Mouse (Mus musculus) midbrain, embryonic 11.5 days (tissue): Measurements from ENCODE around the gene Kdm7a. TPM values are rescaled to one million over a fixed set of nuclear protein-coding genes. Genes with fewer than 3 reads are reported as not detected.

Experiments used
- ATAC-seq: fragments of 200-750 bp; cut with Nextera tagmentation; 2 replicates; pipeline ENCODE4 v1.8.0; 2017; ENCODE audit warnings: moderate TSS enrichment, moderate library complexity; ENCODE audit not compliant: low FRiP score
- DNase-seq: peaks from one replicate; pipeline ENCODE4 v3.0.0; 2015; ENCODE audit warnings: low spot score; ENCODE audit errors: missing footprints
- H3K27ac ChIP-seq: fragments of 300-500 bp; sonication (generic); 2 replicates; pipeline ENCODE4 v1.5.1; 2014; ENCODE audit warnings: low read depth, low read length
- H3K27me3 ChIP-seq: fragments of 300-500 bp; sonication (generic); 2 replicates; pipeline ENCODE4 v1.6.1; 2014; ENCODE audit warnings: mild to moderate bottlenecking, low read length, moderate library complexity, mixed read lengths; ENCODE audit not compliant: control insufficient read depth, insufficient read depth
- H3K36me3 ChIP-seq: fragments of 300-500 bp; sonication (generic); 2 replicates; pipeline ENCODE4 v1.6.1; 2014; ENCODE audit warnings: mild to moderate bottlenecking, low read length, moderate library complexity, mixed read lengths; ENCODE audit not compliant: control insufficient read depth, insufficient read depth
- H3K4me1 ChIP-seq: fragments of 300-500 bp; sonication (generic); 2 replicates; pipeline ENCODE4 v1.6.1; 2014; ENCODE audit warnings: low read length; ENCODE audit not compliant: control insufficient read depth, insufficient read depth
- H3K4me2 ChIP-seq: fragments of 300-500 bp; sonication (generic); 2 replicates; pipeline ENCODE4 v1.6.1; 2014; ENCODE audit warnings: mild to moderate bottlenecking, moderate library complexity
- H3K4me3 ChIP-seq: fragments of 300-500 bp; sonication (generic); 2 replicates; pipeline ENCODE4 v1.5.1; 2014; ENCODE audit warnings: low read depth, low read length
- H3K9ac ChIP-seq: fragments of 300-500 bp; sonication (generic); 2 replicates; pipeline ENCODE4 v1.6.1; 2014; ENCODE audit warnings: low read length
- H3K9me3 ChIP-seq: fragments of 300-500 bp; sonication (generic); 2 replicates; pipeline ENCODE4 v1.6.1; 2016; ENCODE audit warnings: low read length; ENCODE audit not compliant: control insufficient read depth
- WGBS: fragments of 180-500 bp; shearing (Covaris S2); extraction: QIAGEN DNeasy Blood & Tissue Kit; methylation state at CpG from one replicate; pipeline ENCODE4 v1.1.7; 2014; 5-methylcytosine and 5-hydroxymethylcytosine counted together
- polyA plus RNA-seq: library from polyadenylated mRNA; unstranded; fragments of >200 nt; fragmentation: Nextera tagmentation; extraction: Ambion mirVana; gene quantifications from 2 replicates; pipeline ENCODE4 v1.2.1, GENCODE M21; 2014

The Kdm7a gene
- polyA plus RNA-seq, 1 experiment from 2014 or later = 15.8 TPM

- H3K27me3 ChIP-seq = no peaks in the 10 kb centered on the region
- peak; percentile 66 for DNase-seq
- H3K27ac ChIP-seq = no peak overlapping the region
- no peaks in the 10 kb centered on the region for H3K9me3 ChIP-seq
- H3K4me2 ChIP-seq = no peak overlapping the region
- no peaks in the 10 kb centered on the region for H3K4me1 ChIP-seq
- no peaks in the 10 kb centered on the region for H3K36me3 ChIP-seq
- H3K9ac ChIP-seq = no peak overlapping the region
- 96% methylated on average over 3 of the region's 3 CpGs for WGBS
- no peak overlapping the region for H3K4me3 ChIP-seq
- ATAC-seq = no peak
Measured at GRCm38 (mm10) chr6:39217138-39217537, 10.5 kb upstream of the Kdm7a start.

GRCm38 (mm10) chr6:39214949-39215606, 8.5 kb upstream of the Kdm7a start:
- H3K4me3 ChIP-seq = no peak overlapping the region
- H3K36me3 ChIP-seq = no peaks in the 10 kb centered on the region
- ATAC-seq (no peak), DNase-seq (no peak)
- H3K4me2 ChIP-seq = no peak overlapping the region
- 88% methylated on average over 5 of the region's 5 CpGs for WGBS
- no peak overlapping the region for H3K27ac ChIP-seq
- H3K9ac ChIP-seq = no peak overlapping the region
- no peaks in the 10 kb centered on the region for H3K27me3 ChIP-seq
- no peaks in the 10 kb centered on the region for H3K4me1 ChIP-seq
- H3K9me3 ChIP-seq = no peaks in the 10 kb centered on the region

- no peak overlapping the region for H3K9ac ChIP-seq
- no peaks in the 10 kb centered on the region for H3K36me3 ChIP-seq
- no peak overlapping the region for H3K27ac ChIP-seq
- no peaks in the 10 kb centered on the region for H3K9me3 ChIP-seq
- no peak for DNase-seq
- no peaks in the 10 kb centered on the region; the same call in 1 of the 2 replicates for H3K4me1 ChIP-seq
- no peak overlapping the region for H3K4me3 ChIP-seq
- H3K27me3 ChIP-seq = no peaks in the 10 kb centered on the region
- H3K4me2 ChIP-seq = no peak overlapping the region
- ATAC-seq = no peak
- 79% methylated on average over 4 of the region's 4 CpGs for whole genome bisulfite sequencing
Measured at GRCm38 (mm10) chr6:39209677-39210076, 3.1 kb upstream of the Kdm7a start.

- no peak overlapping the region for H3K4me2 ChIP-seq
- H3K9ac ChIP-seq = no peak overlapping the region
- H3K4me3 ChIP-seq = no peak overlapping the region
- no peaks in the 10 kb centered on the region for H3K27me3 ChIP-seq
- no peak overlapping the region for H3K27ac ChIP-seq
- ATAC-seq (no peak), DNase-seq (peak; percentile 76)
- H3K4me1 ChIP-seq = no peaks in the 10 kb centered on the region; the same call in 1 of the 2 replicates
- no peaks in the 10 kb centered on the region for H3K36me3 ChIP-seq
- H3K9me3 ChIP-seq = no peaks in the 10 kb centered on the region
- WGBS = 77% methylated on average over 4 of the region's 4 CpGs
Measured at GRCm38 (mm10) chr6:39208181-39208580, 1.6 kb upstream of the Kdm7a start.

DNA sequence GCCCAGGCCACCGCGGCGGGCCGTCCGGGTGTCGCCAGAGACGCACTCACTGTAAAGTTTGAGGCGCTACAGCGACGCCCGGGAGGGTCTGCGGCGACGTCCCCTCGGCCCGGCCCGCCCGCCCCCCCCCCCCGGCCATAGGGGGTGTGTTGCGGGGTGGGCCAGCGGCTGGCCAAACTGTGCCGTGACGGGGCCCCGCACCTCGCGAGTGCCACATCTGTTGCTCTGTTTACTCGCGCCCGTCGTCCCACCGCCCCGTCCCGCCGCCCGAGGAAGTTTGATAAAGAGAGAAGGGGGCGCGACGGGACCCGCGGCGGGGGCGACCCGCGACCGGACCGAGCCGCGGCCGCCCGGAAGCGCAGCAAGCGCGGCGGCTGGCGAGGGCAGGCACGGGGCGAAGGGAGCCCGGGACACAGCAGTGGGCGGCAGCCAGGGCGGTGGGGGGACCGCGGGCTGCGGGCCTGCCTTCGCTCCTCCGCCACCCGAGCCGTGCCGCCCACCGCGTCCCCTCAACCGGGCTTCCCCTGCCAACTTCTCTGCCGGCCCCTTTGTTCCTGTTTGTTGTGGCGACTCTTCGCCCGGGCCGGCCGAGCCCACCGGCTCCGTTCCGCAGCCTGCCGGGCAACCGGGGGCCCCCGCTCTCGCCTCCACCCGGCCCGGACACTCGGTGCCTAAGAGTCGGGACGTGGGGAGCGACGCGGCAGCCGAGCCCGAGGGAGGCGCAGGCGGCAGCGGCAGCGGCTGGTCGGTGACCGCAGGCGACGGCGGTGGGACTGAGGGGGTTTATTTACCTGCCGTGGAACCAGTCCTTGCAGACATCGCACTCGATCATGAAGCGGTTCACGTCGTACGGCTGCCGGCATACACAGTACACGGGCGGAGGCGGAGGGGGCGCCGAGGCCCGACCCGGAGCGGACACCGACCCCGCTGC, 674 bp downstream of the Kdm7a start:
- peak overlapping the region; percentile 96 for H3K27ac ChIP-seq
- H3K27me3 ChIP-seq = no peaks in the 10 kb centered on the region
- no peaks in the 10 kb centered on the region for H3K36me3 ChIP-seq
- no peaks in the 10 kb centered on the region; the same call in 1 of the 2 replicates for H3K4me1 ChIP-seq
- ATAC-seq = peak; percentile 65
- peak overlapping the region; percentile 84 for H3K4me3 ChIP-seq
- peak overlapping the region; percentile 83 for H3K4me2 ChIP-seq
- WGBS = under 1% methylated on average over 100 of the region's 121 CpGs
- DNase-seq = peak; percentile 97
- peak overlapping the region; percentile 98 for H3K9ac ChIP-seq
- H3K9me3 ChIP-seq = no peaks in the 10 kb centered on the region

DNA sequence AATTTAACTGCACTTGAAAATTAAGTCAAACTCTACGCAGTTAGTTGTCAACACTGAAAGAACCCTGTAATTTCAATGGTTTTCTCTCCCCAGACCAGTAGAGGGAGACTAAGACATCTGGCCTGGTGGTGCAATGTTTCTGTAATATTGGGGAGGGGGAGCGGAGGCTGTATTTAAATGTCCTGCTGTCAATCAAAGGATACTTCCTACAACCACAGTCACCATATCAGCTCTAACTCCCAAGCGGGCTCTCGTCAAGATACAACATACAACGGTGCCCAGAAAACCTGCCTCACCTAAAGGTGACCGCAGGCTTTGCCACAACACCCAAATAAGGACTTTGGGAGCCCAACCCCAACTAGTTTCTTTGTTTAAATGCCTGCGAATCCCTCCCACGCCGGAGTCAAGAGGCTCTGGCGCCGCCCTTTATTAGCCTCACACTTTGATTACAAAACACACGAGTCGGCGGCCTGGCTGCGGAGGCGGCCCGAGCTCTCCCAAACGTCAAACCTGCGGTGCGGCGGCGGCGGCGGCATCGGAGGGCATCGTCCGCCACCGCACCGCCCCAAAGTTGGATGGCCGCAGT, 1.4 kb downstream of the Kdm7a start:
- Histone ChIP-seq H3K9me3 (no peaks in the 10 kb centered on the region), H3K27me3 (no peaks in the 10 kb centered on the region), H3K9ac (peak overlapping the region; percentile 98), H3K4me2 (peak overlapping the region; percentile 83), H3K4me1 (no peaks in the 10 kb centered on the region; the same call in 1 of the 2 replicates), H3K36me3 (no peaks in the 10 kb centered on the region), H3K27ac (peak overlapping the region; percentile 96), H3K4me3 (peak overlapping the region; percentile 84)
- DNase-seq = peak; percentile 98
- peak; percentile 60 for ATAC-seq
- WGBS = under 1% methylated on average over 30 of the region's 30 CpGs

GRCm38 (mm10) chr6:39204444-39204843, 2.1 kb downstream of the Kdm7a start:
- peak; percentile 75 for DNase-seq
- Histone ChIP-seq H3K27ac (no peak overlapping the region), H3K27me3 (no peaks in the 10 kb centered on the region), H3K4me2 (peak overlapping the region; percentile 83; the same call in 1 of the 2 replicates), H3K4me3 (no peak overlapping the region), H3K9ac (no peak overlapping the region), H3K36me3 (no peaks in the 10 kb centered on the region), H3K9me3 (no peaks in the 10 kb centered on the region), H3K4me1 (no peaks in the 10 kb centered on the region; the same call in 1 of the 2 replicates)
- 59% methylated on average over 4 of the region's 4 CpGs for WGBS
- no peak for ATAC-seq

DNA sequence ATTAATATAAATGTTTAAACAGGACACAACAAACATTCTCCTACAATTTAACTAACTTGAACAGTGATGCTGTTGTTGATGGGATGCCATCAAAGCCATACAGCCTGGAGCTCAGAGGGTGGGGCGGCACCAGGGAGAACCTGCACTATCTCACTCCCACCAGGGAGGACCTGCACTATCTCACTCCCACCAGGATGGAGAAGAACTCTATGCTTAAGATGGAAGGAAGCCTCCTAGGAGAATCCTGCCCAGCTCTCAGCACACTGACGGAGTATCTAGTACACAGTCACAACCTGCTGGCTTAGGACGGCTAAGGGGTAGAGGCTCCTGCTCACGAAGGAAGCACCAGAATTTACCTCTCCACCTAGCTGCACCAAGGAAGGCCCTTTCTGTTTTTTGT, 3.4 kb downstream of the Kdm7a start:
- ATAC-seq = no peak
- no peaks in the 10 kb centered on the region for H3K36me3 ChIP-seq
- DNase-seq = no peak
- no peaks in the 10 kb centered on the region for H3K9me3 ChIP-seq
- no peak overlapping the region for H3K4me2 ChIP-seq
- H3K4me1 ChIP-seq = no peaks in the 10 kb centered on the region; the same call in 1 of the 2 replicates
- no peak overlapping the region for H3K27ac ChIP-seq
- no peaks in the 10 kb centered on the region for H3K27me3 ChIP-seq
- no peak overlapping the region for H3K4me3 ChIP-seq
- no peak overlapping the region; the same call in 1 of the 2 replicates for H3K9ac ChIP-seq
- WGBS = 89% methylated on average over 4 of the region's 4 CpGs
